ENCODE assay signal across 17 mouse cellular contexts in genomic region chr5:81200354-81200753, GRCm38 (mm10).
"Had no signal": no experiment of that assay in that cellular context is flagged by ENCODE, and none has a peak within 500 bp of the region (broad histone marks: within the 10 kb centered on the region; RNA-seq: fewer than 3 reads in every experiment).

No protein-coding gene starts in this region.

- ATAC-seq: liver, postnatal 0 days; lung, postnatal 0 days had no signal

- H3K9me3 ChIP-seq: liver, embryonic 15.5 days; lung, embryonic 15.5 days; megakaryocyte, embryonic 14.5 days; neural tube, embryonic 12.5 days; stomach, embryonic 15.5 days had no signal

- H3K4me1 ChIP-seq: liver, embryonic 15.5 days; lung, embryonic 15.5 days; megakaryocyte, embryonic 14.5 days; neural tube, embryonic 12.5 days; stomach, embryonic 15.5 days had no signal

- H3K4me3 ChIP-seq: liver, embryonic 15.5 days; lung, embryonic 15.5 days; megakaryocyte, embryonic 14.5 days; neural tube, embryonic 12.5 days; stomach, embryonic 15.5 days had no signal

- H3K36me3 ChIP-seq: liver, embryonic 15.5 days; lung, embryonic 15.5 days; neural tube, embryonic 12.5 days; stomach, embryonic 15.5 days had no signal

- H3K27ac ChIP-seq: liver, embryonic 15.5 days; lung, embryonic 15.5 days; macrophage; neural tube, embryonic 12.5 days; stomach, embryonic 15.5 days; stomach, postnatal 0 days had no signal

- H3K27me3 ChIP-seq: liver, embryonic 15.5 days; lung, embryonic 15.5 days; megakaryocyte, embryonic 14.5 days; neural tube, embryonic 12.5 days; stomach, embryonic 15.5 days had no signal

- H3K9ac ChIP-seq: liver, embryonic 15.5 days; liver, postnatal 0 days; lung, embryonic 15.5 days; neural tube, embryonic 12.5 days; stomach, embryonic 15.5 days had no signal

- H3K4me2 ChIP-seq: liver, embryonic 15.5 days; lung, embryonic 15.5 days; midbrain, embryonic 11.5 days; neural tube, embryonic 12.5 days; stomach, embryonic 15.5 days had no signal

- DNase-seq: liver, postnatal 0 days; lung, adult 2 months; lung, postnatal 14 days; lung, postnatal 36 days; right cerebral cortex, postnatal 14 days; thymus, adult 2 months; thymus, postnatal 25 days; thymus, postnatal 4 days had no signal
